Mouse (Mus musculus) embryo, embryonic 10 days (tissue): ENCODE data around the gene Lst1.
"Not testable (repeated sequence)": the region's sequence is repeated elsewhere in the genome, so short reads cannot be mapped to it uniquely, and the experiment has no call there.

Experiments used
- DNase-seq: peaks from one replicate; pipeline ENCODE4 v3.0.0-alpha.2; 2015; ENCODE audit warnings: low spot score

Gene Lst1

DNA sequence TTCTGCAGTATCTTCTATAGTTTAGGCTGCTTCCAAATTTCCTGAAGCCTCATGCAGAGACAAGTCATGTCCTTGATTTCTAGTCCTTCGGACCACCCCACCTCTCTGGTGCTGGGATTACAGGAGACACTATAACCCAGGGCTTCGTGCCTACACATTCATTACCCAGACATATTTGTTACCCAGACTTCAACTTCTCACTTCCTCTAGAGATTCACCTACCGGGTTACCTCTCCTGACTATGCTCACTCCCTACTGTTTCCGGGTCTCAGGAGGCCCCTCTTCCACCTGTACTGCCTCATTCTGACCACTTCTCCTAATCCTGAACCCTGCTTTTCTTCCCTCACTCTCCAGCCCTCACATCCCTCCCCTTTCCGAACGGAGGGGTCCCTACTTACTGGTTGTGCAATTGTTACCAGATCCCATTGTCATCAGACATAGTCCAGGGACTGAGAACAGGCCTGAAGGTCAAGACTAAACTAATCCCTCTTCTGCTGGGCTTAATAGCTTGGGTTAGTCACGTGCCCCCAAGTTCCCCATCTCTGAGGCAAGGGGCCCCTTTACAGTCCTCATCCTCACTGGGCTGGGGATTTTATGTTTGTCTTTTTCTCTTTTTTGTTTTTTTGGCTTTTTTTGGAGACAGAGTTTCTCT lies at the start of gene Lst1:
Gene Lst1, minus strand, starts transcription at position 481 of the 652 bp plus-strand sequence.
- DNase-seq, result no peak

DNA sequence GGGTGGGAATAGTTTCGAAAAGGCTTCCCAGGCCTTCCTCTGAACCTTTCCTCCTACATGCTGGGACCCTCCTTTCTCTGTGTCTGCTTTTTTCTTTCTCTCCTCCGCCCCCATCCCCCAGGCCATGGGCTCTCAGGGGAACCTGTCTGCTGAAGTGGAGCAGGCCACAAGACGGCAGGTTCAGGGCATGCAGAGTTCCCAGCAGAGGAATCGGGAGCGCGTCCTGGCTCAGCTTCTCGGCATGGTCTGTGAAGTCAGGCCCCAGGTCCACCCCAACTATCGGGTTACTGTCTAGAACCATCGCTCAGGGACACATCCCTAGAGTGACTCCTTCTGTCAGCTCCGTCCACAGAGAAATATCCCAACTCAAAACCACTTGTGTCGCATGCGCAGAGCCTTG lies 49.3 kb upstream of the Lst1 start:
- DNase-seq, result no peak

- no peak for DNase-seq
Observed at GRCm38 (mm10) chr17:35236996-35237395, 48.8 kb upstream of the Lst1 start.

GRCm38 (mm10) chr17:35236390-35236746 lies 48.1 kb upstream of the Lst1 start:
- DNase-seq, result peak; percentile 92

DNA sequence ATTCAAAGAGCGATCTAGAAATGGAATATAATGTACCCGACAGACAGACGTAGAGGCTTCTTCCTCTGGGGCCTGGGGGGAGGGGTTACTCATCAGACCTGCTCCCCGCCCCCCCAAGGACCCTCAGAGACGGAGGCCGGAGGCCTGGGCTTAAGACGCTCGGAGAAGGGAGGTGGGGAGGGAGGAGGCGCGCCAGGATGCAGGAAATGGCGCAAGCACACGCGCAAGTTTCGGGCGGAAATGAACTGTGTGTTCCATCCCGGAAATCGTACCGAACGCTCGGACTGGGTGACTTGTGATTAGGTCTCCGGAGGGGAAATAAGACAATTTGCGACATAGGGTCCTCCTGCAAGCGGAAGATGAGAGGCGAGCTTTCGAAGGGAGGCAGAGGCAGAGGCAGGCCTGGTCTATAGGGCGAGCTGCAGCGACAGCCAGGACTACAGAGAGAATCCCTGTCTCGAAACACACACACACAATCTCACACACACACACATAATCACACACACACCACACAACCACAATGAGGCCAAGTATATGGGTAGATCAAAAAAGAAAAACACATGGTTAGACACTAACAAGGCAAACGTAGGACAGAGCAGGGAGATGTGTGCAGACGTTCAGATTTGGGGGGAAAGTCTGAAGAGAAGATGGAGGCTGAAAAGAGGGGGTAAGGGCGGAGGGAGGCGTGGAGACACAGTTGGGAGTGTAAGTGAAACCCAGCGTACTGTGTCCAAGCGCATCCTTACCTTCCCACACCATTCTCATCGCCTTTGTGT lies 47.6 kb upstream of the Lst1 start, which contains the start of gene Nfkbil1:
Gene Nfkbil1, minus strand, starts transcription at position 179 of the 776 bp plus-strand sequence.
- peak; percentile 96 for DNase-seq

- peak; percentile 75 for DNase-seq
Observed at GRCm38 (mm10) chr17:35234903-35235302, 46.7 kb upstream of the Lst1 start.

DNA sequence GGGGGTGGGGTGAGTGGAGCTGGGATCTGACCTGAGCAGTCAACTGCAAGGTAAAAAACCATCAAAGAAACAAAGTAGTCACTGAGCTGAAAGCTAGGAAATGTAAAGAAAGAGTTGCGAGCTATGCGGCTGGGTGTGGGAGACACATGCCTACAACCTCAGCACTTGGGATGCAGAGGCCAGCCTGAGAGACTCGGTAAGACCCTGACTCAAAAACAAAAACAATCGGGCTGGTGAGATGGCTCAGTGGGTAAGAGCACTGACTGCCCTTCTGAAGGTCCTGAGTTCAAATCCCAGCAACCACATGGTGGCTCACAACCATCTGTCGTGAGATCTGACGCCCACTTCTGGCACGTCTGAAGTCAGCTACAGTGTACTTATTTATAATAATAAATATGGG lies 45.9 kb upstream of the Lst1 start:
- DNase-seq, result not testable (repeated sequence)

DNA sequence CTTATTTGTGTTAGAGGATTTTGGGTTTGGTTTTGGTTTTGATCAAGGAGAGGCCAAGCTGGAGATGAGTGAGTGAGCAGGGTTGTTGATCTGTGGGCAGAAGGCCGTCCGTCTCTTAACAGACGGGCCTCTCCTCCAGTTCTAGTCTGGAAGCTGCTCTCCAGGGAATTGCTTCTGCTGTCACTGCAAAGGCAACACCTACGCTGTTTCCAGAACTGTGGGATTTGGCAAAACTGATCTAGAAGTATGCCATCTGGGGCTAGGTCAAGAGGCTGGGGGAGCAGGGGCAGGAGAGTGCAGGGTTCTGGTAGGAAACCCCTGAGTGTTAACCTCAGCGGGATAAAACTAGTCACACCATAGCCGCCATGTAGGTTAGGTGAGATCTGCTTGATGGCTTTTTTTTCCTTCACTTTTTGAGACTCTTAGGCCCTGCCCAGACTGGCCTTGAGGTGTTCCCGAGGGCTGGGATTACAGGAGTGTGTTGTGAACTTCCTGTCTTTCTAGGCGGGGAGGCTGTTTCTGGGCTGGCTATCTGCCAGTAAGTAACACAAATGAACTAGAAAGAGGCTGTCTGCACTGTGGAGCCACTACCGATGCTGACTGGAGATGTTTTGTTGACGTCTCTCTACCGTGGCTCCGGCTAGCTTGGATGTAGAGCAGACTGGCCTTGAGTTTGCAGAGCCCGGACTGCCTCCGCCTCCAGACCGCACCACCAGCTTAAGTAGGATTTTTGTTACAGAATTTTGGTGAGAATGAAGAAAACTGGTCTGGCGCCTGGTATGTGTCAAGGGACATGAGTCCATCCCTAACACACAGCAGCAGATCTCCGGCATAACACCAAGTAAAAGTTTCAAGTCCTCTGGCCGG lies 45.1 kb upstream of the Lst1 start, which contains the start of gene Atp6v1g2:
Gene Atp6v1g2, plus strand, starts transcription at position 547 of the 867 bp plus-strand sequence.
- DNase-seq, result no peak

DNA sequence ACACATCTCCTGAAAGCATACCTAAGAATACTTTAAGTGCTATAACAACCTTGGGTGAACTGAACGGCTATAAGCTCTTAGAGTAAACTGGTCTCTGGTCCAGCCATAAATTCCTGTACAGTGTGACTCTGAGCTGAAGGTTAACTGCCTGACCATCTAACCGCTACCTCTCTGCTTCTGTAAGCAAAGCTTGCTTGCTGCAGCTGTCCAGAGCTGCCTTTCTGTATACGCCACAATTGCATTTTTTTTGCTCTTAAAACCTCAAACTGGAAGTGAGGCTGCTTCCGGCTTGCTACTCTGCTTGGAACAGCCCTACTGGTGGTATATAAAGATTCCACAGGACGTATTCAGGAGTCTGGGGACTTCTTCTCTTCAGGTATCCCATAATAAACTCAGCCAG lies 44.4 kb upstream of the Lst1 start:
- no peak for DNase-seq

- DNase-seq, result peak; percentile 89
Observed at GRCm38 (mm10) chr17:35232043-35232442, 43.8 kb upstream of the Lst1 start.

DNA sequence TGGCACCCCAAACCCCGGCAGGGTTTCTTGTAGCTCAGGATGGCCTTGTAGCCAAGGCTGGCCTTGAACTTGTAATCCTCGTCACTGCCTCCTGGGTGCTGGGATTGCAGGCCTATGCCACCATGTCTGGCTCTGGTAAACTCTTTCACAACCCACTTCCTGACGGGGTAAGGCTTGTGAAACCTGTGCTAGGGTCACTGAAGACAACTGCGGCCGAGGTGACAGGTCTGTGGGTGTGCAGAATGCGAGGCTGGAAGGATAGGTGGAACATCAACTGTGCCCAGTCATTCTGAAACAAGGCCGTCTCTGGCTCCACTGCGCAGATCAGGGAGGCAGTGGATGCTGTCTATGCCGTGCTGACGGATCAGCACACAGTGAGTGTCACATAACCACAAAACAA lies 42.8 kb upstream of the Lst1 start:
- no peak for DNase-seq

DNA sequence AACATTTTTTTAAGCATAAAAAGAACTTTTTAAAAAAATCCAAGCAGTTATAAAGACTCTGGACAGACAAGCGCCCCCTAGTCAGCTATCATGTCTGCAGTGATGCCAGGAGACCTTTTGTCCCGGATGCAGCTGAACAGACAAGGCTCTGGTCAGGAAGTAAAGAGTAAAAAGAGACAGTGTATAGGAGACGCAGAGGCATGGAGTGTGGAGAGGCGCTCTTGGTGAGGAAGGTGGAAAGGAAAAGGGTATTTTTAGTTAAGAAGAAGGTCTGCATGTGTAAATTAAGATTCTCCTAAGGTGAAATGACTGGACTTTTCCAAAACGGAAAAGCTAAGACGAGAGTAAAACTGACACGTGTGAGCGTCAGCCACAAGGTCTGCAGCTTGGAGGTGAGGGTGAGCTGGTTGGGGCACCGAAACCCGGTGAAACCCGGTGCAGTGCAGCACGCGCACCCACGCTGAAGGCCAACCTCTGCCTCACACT lies 38.4 kb upstream of the Lst1 start:
- DNase-seq, result no peak

GRCm38 (mm10) chr17:35225456-35225855 lies 37.2 kb upstream of the Lst1 start:
- no peak for DNase-seq

- DNase-seq, result no peak
Observed at GRCm38 (mm10) chr17:35224641-35225040, 36.4 kb upstream of the Lst1 start.

DNA sequence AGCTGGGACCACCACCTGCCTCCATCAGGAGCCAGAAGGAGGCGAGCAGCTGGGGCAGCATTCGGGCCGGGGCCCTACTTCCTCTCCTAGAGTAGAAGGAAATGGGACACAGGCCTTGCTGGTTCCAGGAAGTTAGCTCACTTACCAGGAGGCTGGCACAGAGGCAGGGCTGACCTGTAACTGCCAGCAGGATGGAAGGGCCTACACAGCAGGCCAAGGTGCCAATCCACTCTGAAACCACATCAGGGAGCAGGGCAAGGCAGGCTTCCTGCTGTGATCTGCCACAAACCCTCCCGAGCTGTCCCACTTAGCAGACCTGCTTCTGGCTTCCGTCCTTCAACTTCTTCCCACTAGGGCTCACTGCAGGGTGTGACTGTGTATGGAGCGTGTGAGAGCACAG lies 34.1 kb upstream of the Lst1 start:
- no peak for DNase-seq

DNA sequence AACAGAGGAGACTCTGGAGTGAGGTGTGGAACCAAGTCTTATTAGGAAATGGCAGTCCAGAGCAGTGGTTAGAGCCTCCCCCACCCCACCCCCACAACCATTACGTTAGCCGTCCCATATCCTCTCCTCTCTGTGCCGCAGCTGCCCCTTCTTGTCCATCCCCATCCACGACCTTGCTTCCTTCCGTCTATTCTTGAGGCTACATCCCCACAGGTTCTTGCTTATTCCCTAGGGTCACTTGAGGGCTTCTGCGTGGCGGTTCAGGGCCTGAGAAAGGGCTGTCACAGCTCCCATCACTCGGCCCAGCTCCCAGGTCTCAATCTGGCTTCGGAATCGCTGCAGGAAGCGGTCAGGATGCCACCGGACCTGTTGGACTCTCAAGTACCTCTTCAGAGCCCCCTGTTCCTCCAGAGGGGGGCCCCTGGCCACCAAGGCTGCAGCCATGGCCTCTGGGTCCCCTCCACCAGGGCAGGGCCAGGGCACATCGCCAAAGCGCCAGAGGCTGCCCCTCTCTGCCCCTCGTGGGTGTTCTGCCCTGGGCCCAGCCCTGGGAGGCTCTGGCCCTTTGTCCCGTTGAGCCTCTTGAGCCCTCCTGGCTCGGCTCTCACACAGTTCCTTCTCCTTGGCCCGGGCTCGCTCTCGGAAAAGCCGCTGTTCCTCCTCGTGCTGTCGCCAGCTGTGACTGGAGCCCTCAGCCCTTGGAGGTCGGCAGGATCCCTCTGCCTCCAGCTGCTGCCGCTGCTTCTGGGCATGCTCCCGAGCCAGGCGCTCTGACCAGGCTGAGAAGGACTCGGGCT lies 32.1 kb upstream of the Lst1 start, which contains the start of gene Gm16181:
Gene Gm16181, plus strand, starts transcription at position 679 of the 797 bp plus-strand sequence.
- DNase-seq, result no peak

DNA sequence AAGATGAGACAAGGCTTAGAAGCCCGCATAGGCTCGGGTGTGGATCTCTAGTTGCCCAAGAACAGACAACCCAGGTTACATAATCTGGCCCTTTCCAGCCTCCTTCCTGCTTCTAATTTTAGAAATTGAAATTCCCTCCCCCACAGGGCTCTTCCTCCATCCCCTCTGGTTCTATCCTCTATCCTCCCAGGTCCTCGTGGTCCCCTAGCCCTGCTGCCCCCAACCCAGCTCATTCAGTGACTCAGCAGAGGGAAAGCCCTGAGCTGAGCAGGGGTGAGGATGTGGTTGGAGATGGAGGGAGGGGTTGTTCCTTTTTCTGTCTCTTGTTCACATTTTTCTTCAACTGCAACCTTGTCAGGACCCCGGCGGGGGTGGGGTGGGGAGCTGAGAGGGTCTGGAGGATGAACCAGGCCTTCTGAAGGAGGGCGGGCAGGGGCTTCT lies 31.4 kb upstream of the Lst1 start:
- no peak for DNase-seq

DNA sequence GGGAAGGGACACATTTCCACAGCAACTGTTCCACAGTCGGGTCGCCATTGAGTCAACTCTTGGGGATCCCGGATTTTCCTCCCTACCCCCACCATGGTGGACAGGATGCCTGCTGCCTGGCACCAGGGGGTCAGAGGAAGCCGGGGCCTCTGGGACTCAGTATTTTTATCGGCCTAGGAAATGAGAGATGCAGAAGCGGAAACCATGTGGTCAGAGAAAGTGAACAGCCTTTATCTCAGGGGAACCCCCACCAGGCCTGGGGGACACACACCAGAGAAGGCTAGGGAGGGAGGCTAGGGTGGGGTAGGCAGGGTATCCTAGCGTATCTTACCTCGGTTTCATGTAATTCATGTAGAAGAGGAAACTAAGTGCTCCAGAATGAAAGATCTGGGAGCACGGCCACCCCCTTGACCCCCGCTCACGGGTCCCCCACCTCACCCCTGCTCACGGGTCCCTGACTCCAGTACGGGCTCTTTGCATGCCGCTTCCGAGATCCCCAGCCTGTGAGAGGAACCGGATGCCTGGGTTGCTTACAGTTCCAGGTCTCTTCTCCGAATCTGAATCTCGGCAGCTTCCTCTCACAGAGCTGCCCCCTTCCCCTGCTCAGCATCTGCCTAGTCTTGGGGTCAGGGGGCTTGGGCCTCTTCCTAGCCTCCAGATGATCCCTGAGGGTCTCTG lies 30.4 kb upstream of the Lst1 start:
- no peak for DNase-seq

GRCm38 (mm10) chr17:35213071-35213470 lies 24.8 kb upstream of the Lst1 start:
- no peak for DNase-seq

GRCm38 (mm10) chr17:35210593-35210992 lies 22.4 kb upstream of the Lst1 start:
- DNase-seq, result no peak
